Mouse (Mus musculus): ENCODE results near the gene Arhgap18. TPM values are rescaled to one million over a fixed set of nuclear protein-coding genes. Genes with fewer than 3 reads are reported as not detected.
A peak's percentile ranks its signal among the peaks of the same experiment; 100 is the strongest.
"Not testable (repeated sequence)": the region's sequence is repeated elsewhere in the genome, so short reads cannot be mapped to it uniquely, and the experiment has no call there.

Gene Arhgap18
- polyA plus RNA-seq, 1 experiment from 2014 or later, result 15.4 TPM

DNA sequence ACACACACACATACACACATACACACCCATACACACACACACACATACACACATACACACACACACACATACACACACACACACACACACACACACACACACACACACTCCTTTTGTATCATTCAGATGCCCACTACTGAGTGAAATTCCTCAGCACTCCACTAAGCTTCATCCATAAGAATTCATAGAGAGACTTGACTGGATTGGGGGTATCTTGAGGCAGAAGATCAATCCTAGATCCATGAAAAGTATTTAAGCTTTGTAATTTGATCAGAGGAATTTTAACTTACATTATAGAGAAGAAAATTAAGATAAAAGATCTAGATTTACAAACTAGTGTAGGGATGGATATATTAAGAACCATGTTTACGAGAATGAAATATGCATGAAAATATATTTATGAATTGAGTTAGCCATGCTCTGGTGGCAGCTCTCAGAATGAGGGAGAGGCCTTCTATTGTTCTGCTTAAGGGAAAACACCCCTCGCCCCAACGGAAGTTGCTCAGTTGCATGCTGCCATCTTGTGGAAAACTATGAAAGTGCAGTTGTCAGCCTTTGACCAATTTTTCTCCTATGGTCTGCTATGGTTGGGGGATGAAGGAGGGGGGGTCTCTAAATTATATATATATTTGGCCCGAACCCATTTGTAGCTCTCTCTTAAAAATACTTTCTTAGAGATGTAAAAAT is 137.2 kb downstream of the Arhgap18 start:
- ATAC-seq (ENCODE audit: low FRiP score, low read depth), result peak; percentile 95
- Histone ChIP-seq H3K4me2 (replicated peaks) (no peak overlapping the region), H3K4me1 (no peaks in the 10 kb centered on the region), H3K36me3 (no peaks in the 10 kb centered on the region), H3K4me3 (no peak overlapping the region), H3K9me3 (no peaks in the 10 kb centered on the region), H3K27me3 (replicated peaks) (no peaks in the 10 kb centered on the region), H3K9ac (no peak overlapping the region), H3K27ac (no peak overlapping the region)
- 7% methylated on average over 4 of the region's 4 CpGs for WGBS

- H3K4me3 ChIP-seq, result no peak overlapping the region
- WGBS, result 74% methylated on average over 1 of the region's 1 CpGs
- no peaks in the 10 kb centered on the region for H3K27me3 ChIP-seq (replicated peaks)
- ATAC-seq (ENCODE audit: low FRiP score, low read depth), result no peak
- H3K4me2 ChIP-seq (replicated peaks), result no peak overlapping the region
- H3K9me3 ChIP-seq, result no peaks in the 10 kb centered on the region
- H3K9ac ChIP-seq, result no peak overlapping the region
- no peaks in the 10 kb centered on the region for H3K36me3 ChIP-seq
- no peaks in the 10 kb centered on the region for H3K4me1 ChIP-seq
- no peak overlapping the region for H3K27ac ChIP-seq
Observed at GRCm38 (mm10) chr10:26893091-26893490, 139.9 kb downstream of the Arhgap18 start.

GRCm38 (mm10) chr10:26895726-26896125 is 142.5 kb downstream of the Arhgap18 start:
- no peaks in the 10 kb centered on the region for H3K4me1 ChIP-seq
- no peaks in the 10 kb centered on the region for H3K27me3 ChIP-seq (replicated peaks)
- H3K27ac ChIP-seq, result no peak overlapping the region
- no peak overlapping the region for H3K9ac ChIP-seq
- H3K9me3 ChIP-seq, result no peaks in the 10 kb centered on the region
- ATAC-seq (ENCODE audit: low FRiP score, low read depth), result no peak
- 75% methylated on average over 6 of the region's 6 CpGs for WGBS
- H3K4me2 ChIP-seq (replicated peaks), result no peak overlapping the region
- no peak overlapping the region for H3K4me3 ChIP-seq
- H3K36me3 ChIP-seq, result no peaks in the 10 kb centered on the region

DNA sequence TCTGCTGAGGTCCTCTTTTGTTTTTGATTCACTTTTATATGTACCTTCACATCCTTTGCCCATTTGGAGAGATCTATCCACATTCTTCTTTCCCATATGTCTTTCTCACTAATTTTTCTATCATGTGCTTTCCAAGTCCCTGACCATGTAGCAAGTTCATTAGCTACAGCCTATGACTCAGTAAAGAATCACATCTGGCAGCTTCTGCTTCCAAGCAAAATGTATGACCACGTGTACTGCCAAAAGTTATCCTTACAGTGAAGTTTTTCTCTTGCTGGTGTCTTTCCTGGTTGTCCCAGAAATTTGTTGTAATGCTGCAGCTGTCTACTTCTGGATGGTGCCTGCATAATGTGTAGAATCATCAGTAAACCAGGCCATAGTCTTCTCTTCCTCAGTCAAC is 147.2 kb downstream of the Arhgap18 start:
- no peak for ATAC-seq (ENCODE audit: low FRiP score, low read depth)
- WGBS, result 71% methylated on average over 1 of the region's 1 CpGs
- Histone ChIP-seq H3K4me1 (no peaks in the 10 kb centered on the region), H3K9ac (no peak overlapping the region), H3K4me2 (replicated peaks) (no peak overlapping the region), H3K27ac (no peak overlapping the region), H3K4me3 (no peak overlapping the region), H3K9me3 (no peaks in the 10 kb centered on the region), H3K27me3 (replicated peaks) (no peaks in the 10 kb centered on the region), H3K36me3 (no peaks in the 10 kb centered on the region)

- no peaks in the 10 kb centered on the region for H3K36me3 ChIP-seq
- H3K4me3 ChIP-seq, result no peak overlapping the region
- WGBS, result 86% methylated on average over 1 of the region's 1 CpGs
- no peak overlapping the region for H3K4me2 ChIP-seq (replicated peaks)
- H3K27ac ChIP-seq, result no peak overlapping the region
- no peak for ATAC-seq (ENCODE audit: low FRiP score, low read depth)
- no peaks in the 10 kb centered on the region for H3K9me3 ChIP-seq
- no peaks in the 10 kb centered on the region for H3K27me3 ChIP-seq (replicated peaks)
- H3K9ac ChIP-seq, result no peak overlapping the region
- no peaks in the 10 kb centered on the region for H3K4me1 ChIP-seq
Observed at GRCm38 (mm10) chr10:26903781-26904180, 150.6 kb downstream of the Arhgap18 start.

GRCm38 (mm10) chr10:26911176-26911575 is 158.0 kb downstream of the Arhgap18 start:
- no peak for ATAC-seq (ENCODE audit: low FRiP score, low read depth)
- Histone ChIP-seq H3K9ac (no peak overlapping the region), H3K27me3 (replicated peaks) (no peaks in the 10 kb centered on the region), H3K4me1 (no peaks in the 10 kb centered on the region), H3K36me3 (no peaks in the 10 kb centered on the region), H3K9me3 (no peaks in the 10 kb centered on the region), H3K4me3 (no peak overlapping the region), H3K4me2 (replicated peaks) (no peak overlapping the region), H3K27ac (no peak overlapping the region)
- 87% methylated on average over 3 of the region's 3 CpGs for WGBS

GRCm38 (mm10) chr10:26912112-26912797 is 159.0 kb downstream of the Arhgap18 start:
- no peaks in the 10 kb centered on the region for H3K36me3 ChIP-seq
- no peak overlapping the region for H3K27ac ChIP-seq
- peak; percentile 87 for ATAC-seq (ENCODE audit: low FRiP score, low read depth)
- no peaks in the 10 kb centered on the region for H3K9me3 ChIP-seq
- no peaks in the 10 kb centered on the region for H3K4me1 ChIP-seq
- H3K4me2 ChIP-seq (replicated peaks), result no peak overlapping the region
- H3K4me3 ChIP-seq, result no peak overlapping the region
- no peaks in the 10 kb centered on the region for H3K27me3 ChIP-seq (replicated peaks)
- H3K9ac ChIP-seq, result no peak overlapping the region
- 56% methylated on average over 7 of the region's 7 CpGs for WGBS

DNA sequence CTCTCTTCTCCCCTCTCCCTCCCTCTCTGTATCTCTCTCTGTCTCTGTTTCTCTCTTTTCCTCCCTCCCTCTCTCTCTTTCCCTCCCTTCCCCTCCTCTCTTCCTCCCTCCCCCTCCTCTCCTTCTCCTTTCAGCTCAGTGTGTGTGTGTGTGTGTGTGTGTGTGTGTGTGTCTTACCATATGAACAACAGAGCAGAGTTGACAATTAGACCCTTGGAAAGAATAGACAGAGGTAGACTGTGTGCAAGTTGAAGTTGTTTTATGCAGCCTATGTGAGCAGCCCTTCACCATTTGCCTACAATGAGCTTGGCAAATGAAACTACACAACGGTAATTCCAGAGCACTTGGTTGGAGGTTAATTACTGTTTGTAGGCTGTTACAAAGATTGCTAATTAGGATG is 159.6 kb downstream of the Arhgap18 start:
- no peaks in the 10 kb centered on the region for H3K36me3 ChIP-seq
- peak; percentile 65 for ATAC-seq (ENCODE audit: low FRiP score, low read depth)
- no peaks in the 10 kb centered on the region for H3K27me3 ChIP-seq (replicated peaks)
- H3K27ac ChIP-seq, result no peak overlapping the region
- H3K9me3 ChIP-seq, result no peaks in the 10 kb centered on the region
- 69% methylated on average over 1 of the region's 1 CpGs for WGBS
- H3K4me3 ChIP-seq, result no peak overlapping the region
- no peak overlapping the region for H3K9ac ChIP-seq
- no peaks in the 10 kb centered on the region for H3K4me1 ChIP-seq
- no peak overlapping the region for H3K4me2 ChIP-seq (replicated peaks)

DNA sequence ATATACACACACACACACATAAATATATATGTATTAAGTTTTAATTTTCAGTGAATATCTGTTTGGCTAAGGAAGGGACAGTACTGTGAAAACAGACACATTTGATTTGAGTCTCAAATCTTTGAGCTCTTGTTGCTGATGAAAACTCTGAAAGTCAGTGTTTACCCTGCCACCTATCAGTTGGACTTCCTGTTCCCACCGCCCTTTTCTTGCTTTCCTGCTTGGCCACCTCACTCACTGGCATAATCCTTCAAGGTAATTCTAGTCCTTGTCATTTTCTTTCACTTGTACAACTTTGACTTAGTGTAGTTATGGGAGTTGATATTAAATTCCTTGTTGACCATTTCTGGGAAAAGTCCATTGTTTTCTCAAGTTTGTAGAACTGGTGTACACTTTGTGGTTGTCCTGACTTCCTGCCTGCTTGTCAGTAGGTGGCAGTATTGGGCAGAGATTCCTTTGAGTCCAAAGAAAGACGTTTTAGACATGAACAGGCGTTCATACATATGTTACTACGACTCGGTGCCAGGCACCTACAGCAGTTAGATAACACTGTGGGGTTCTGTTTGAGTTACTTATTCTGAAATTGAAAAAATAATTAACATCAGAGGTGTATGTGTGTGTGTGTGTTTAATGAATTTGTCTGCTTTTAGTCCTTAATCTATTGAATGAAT is 166.2 kb downstream of the Arhgap18 start:
- H3K4me1 ChIP-seq, result no peaks in the 10 kb centered on the region
- WGBS, result 40% methylated on average over 5 of the region's 5 CpGs
- H3K9ac ChIP-seq, result no peak overlapping the region
- ATAC-seq (ENCODE audit: low FRiP score, low read depth), result peak; percentile 58; the same call in 1 of the 2 replicates
- no peaks in the 10 kb centered on the region for H3K27me3 ChIP-seq (replicated peaks)
- no peaks in the 10 kb centered on the region for H3K36me3 ChIP-seq
- H3K9me3 ChIP-seq, result no peaks in the 10 kb centered on the region
- no peak overlapping the region for H3K4me2 ChIP-seq (replicated peaks)
- H3K4me3 ChIP-seq, result no peak overlapping the region
- H3K27ac ChIP-seq, result no peak overlapping the region

DNA sequence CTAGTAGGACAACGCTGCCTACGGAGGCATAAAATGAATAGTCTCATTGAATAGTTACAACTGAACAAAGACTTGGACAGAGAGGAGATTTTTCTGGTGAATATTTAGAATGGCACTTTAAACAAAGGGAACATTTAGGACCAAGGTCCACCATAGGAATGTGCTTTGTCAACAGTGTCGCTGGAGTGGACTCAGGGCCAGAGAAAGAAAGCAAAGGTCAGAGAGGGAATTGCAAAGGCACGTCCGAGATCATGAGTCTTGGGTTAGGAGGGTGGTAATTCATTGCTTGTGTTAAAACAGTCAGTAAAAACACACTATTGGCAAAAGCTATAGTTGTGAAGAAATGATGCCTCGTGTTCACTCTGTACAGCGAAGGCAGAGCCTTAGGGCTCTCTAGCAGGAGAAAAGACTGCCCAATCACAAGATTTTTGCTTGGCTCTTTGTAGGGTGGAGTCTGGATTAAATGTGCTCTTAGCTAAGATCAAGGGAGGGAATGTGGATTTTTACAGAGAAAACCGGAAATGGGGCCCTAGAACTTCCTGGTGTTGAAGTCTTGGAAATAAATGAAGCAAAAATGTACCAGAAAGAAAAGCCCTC is 167.3 kb downstream of the Arhgap18 start:
- no peak for ATAC-seq (ENCODE audit: low FRiP score, low read depth)
- Histone ChIP-seq H3K36me3 (no peaks in the 10 kb centered on the region), H3K27me3 (replicated peaks) (no peaks in the 10 kb centered on the region), H3K4me3 (no peak overlapping the region), H3K4me1 (no peaks in the 10 kb centered on the region), H3K9me3 (no peaks in the 10 kb centered on the region), H3K9ac (no peak overlapping the region), H3K27ac (no peak overlapping the region), H3K4me2 (replicated peaks) (no peak overlapping the region)
- 34% methylated on average over 8 of the region's 8 CpGs for WGBS

- not testable (repeated sequence) for H3K4me2 ChIP-seq (replicated peaks); H3K27me3 ChIP-seq (replicated peaks); H3K36me3 ChIP-seq; H3K4me1 ChIP-seq; H3K9ac ChIP-seq; H3K27ac ChIP-seq; ATAC-seq (ENCODE audit: low FRiP score, low read depth); H3K9me3 ChIP-seq; H3K4me3 ChIP-seq
- WGBS, result 91% methylated on average over 6 of the region's 6 CpGs
Observed at GRCm38 (mm10) chr10:26936056-26936455, 182.8 kb downstream of the Arhgap18 start.

- H3K4me2 ChIP-seq (replicated peaks); H3K27ac ChIP-seq; H3K9me3 ChIP-seq; H3K9ac ChIP-seq; H3K4me1 ChIP-seq; ATAC-seq (ENCODE audit: low FRiP score, low read depth); H3K36me3 ChIP-seq; H3K27me3 ChIP-seq (replicated peaks); H3K4me3 ChIP-seq: not testable (repeated sequence)
- 88% methylated on average over 4 of the region's 4 CpGs for WGBS
Observed at GRCm38 (mm10) chr10:26938464-26938863, 185.2 kb downstream of the Arhgap18 start.
